Mouse (Mus musculus) myocyte (in vitro differentiated cells): Measurements from ENCODE around the gene Prss58. TPM values are rescaled to one million over a fixed set of nuclear protein-coding genes. Genes with fewer than 3 reads are reported as not detected.

ENCODE experiments used
- H3K27me3 ChIP-seq: one replicate; pipeline ENCODE4 v1.6.1; 2011; ENCODE audit not compliant: control insufficient read depth, insufficient read depth, insufficient read length
- H3K36me3 ChIP-seq: one replicate; pipeline ENCODE4 v1.6.1; 2011; ENCODE audit not compliant: control insufficient read depth, insufficient read depth
- H3K4me2 ChIP-seq: one replicate; pipeline ENCODE4 v1.6.1; 2011; ENCODE audit warnings: low read depth, control low read depth
- H3K4me3 ChIP-seq: one replicate; pipeline ENCODE4 v1.5.1; 2011; ENCODE audit warnings: mild to moderate bottlenecking, control low read depth, moderate library complexity
- H3K79me2 ChIP-seq: one replicate; pipeline ENCODE4 v1.6.1; 2011; ENCODE audit not compliant: control insufficient read depth, insufficient read depth
- H3ac ChIP-seq: one replicate; pipeline ENCODE4 v1.6.1; 2011; ENCODE audit not compliant: control insufficient read depth, insufficient read length
- CEBPB ChIP-seq: IDR thresholded peaks from 2 replicates; pipeline ENCODE4 v1.6.1; 2011; ENCODE audit warnings: mild to moderate bottlenecking, moderate library complexity; ENCODE audit not compliant: poor library complexity, insufficient read depth, severe bottlenecking
- E2F4 ChIP-seq: IDR thresholded peaks from one replicate; pipeline ENCODE4 v1.6.1; 2011; ENCODE audit warnings: mild to moderate bottlenecking, control low read depth, moderate library complexity; ENCODE audit not compliant: insufficient read depth
- MAX ChIP-seq: IDR thresholded peaks from one replicate; pipeline ENCODE4 v1.6.1; 2011; ENCODE audit warnings: low read depth, mild to moderate bottlenecking, control low read depth
- MYOD1 ChIP-seq, 3 experiments: IDR thresholded peaks; one replicate each; pipeline ENCODE4 v1.6.1; 2011; ENCODE audit warnings: control low read depth in 2 of 3, low read depth in 2 of 3, mild to moderate bottlenecking in 2 of 3, moderate library complexity in 1 of 3; ENCODE audit not compliant: insufficient read length in 2 of 3, control insufficient read depth in 1 of 3
- MYOG ChIP-seq, 3 experiments: IDR thresholded peaks; one replicate each; pipeline ENCODE4 v1.6.1; 2011; ENCODE audit warnings: control low read depth in 2 of 3, low read depth in 2 of 3, mild to moderate bottlenecking in 2 of 3; ENCODE audit not compliant: insufficient read length in 2 of 3, control insufficient read depth in 1 of 3, insufficient read depth in 1 of 3
- POLR2A ChIP-seq: IDR thresholded peaks from one replicate; pipeline ENCODE4 v1.6.1; 2011; ENCODE audit warnings: low read depth, mild to moderate bottlenecking, control low read depth, moderate library complexity; ENCODE audit not compliant: insufficient read length
- POLR2AphosphoS2 ChIP-seq: IDR thresholded peaks from one replicate; pipeline ENCODE4 v1.6.1; 2011; ENCODE audit warnings: low read depth, control low read depth; ENCODE audit not compliant: insufficient read length
- REST ChIP-seq: IDR thresholded peaks from one replicate; pipeline ENCODE4 v1.6.1; 2011; ENCODE audit warnings: mild to moderate bottlenecking, control low read depth, moderate library complexity; ENCODE audit not compliant: insufficient read depth, insufficient read length
- SRF ChIP-seq: IDR thresholded peaks from one replicate; pipeline ENCODE4 v1.6.1; 2011; ENCODE audit warnings: low read depth; ENCODE audit not compliant: control insufficient read depth, insufficient read length
- TCF12 ChIP-seq: IDR thresholded peaks from one replicate; pipeline ENCODE4 v1.6.1; 2011; ENCODE audit warnings: mild to moderate bottlenecking, control low read depth; ENCODE audit not compliant: poor library complexity, insufficient read depth, severe bottlenecking
- TCF3 ChIP-seq: IDR thresholded peaks from one replicate; pipeline ENCODE4 v1.6.1; 2011; ENCODE audit warnings: low read depth, control low read depth; ENCODE audit not compliant: insufficient read length
- USF1 ChIP-seq: IDR thresholded peaks from one replicate; pipeline ENCODE4 v1.6.1; 2011; ENCODE audit warnings: low read depth, mild to moderate bottlenecking, control low read depth, moderate library complexity
- polyA plus RNA-seq: library from polyadenylated mRNA; unstranded; fragments of >200 nt; fragmentation: generic; extraction: Trizol; gene quantifications from one replicate; pipeline ENCODE4 v1.2.1, GENCODE M21; 2012; ENCODE audit warnings: missing spikeins

Prss58 gene
- polyA plus RNA-seq: not detected

- TF ChIP-seq USF1: no peak
- no peak for TF ChIP-seq MYOD1 (IDR thresholded peaks at IDR 0.05; ENCODE audit: control insufficient read depth in 1 of 3, insufficient read length in 2 of 3, low read depth in 2 of 3)
- no peak for TF ChIP-seq POLR2A
- no peak for TF ChIP-seq E2F4
- no peak for TF ChIP-seq TCF12
- no peak for TF ChIP-seq MYOG (IDR thresholded peaks at IDR 0.05; ENCODE audit: control insufficient read depth in 1 of 3, insufficient read depth in 1 of 3, insufficient read length in 2 of 3, low read depth in 2 of 3)
- no peak for TF ChIP-seq TCF3
- no peak for TF ChIP-seq REST
- no peak for TF ChIP-seq SRF
- no peak for TF ChIP-seq CEBPB
- TF ChIP-seq POLR2AphosphoS2: no peak
- Histone ChIP-seq H3ac (no peak within 1 kb of the TSS), H3K79me2 (no peaks in the 10 kb centered on the region), H3K4me2 (no peak within 1 kb of the TSS), H3K4me3 (no peak within 1 kb of the TSS), H3K36me3 (no peaks in the 10 kb centered on the region), H3K27me3 (no peaks in the 10 kb centered on the region)
Measured at GRCm38 (mm10) chr6:40900287-40900686, at the start of gene Prss58. Prss58 (minus strand) TSS chr6:40900387.

GRCm38 (mm10) chr6:40940457-40940856 lies 40.3 kb upstream of the Prss58 start, which contains the start of gene 1700074P13Rik:
1700074P13Rik (minus strand) TSS chr6:40940557.
- Histone ChIP-seq H3K36me3 (no peaks in the 10 kb centered on the region), H3K79me2 (no peaks in the 10 kb centered on the region), H3K27me3 (peaks cover 5% of the 10 kb centered on the region), H3ac (no peak within 1 kb of the TSS), H3K4me2 (no peak within 1 kb of the TSS), H3K4me3 (no peak within 1 kb of the TSS)
- TF ChIP-seq MYOG (IDR thresholded peaks at IDR 0.05; ENCODE audit: control insufficient read depth in 1 of 3, insufficient read depth in 1 of 3, insufficient read length in 2 of 3, low read depth in 2 of 3): no peak
- no peak for TF ChIP-seq REST
- no peak for TF ChIP-seq MAX
- no peak for TF ChIP-seq USF1
- TF ChIP-seq E2F4: no peak
- TF ChIP-seq SRF: no peak
- no peak for TF ChIP-seq POLR2A

GRCm38 (mm10) chr6:40919954-40920353 lies 19.8 kb upstream of the Prss58 start:
- no peak overlapping the region for H3K4me2 ChIP-seq
- no peak for TF ChIP-seq E2F4
- TF ChIP-seq POLR2A: no peak
- TF ChIP-seq REST: no peak
- no peak for TF ChIP-seq MYOG (IDR thresholded peaks at IDR 0.05; ENCODE audit: control insufficient read depth in 1 of 3, insufficient read depth in 1 of 3, insufficient read length in 2 of 3, low read depth in 2 of 3)
- TF ChIP-seq USF1: no peak
- no peak for TF ChIP-seq MYOD1 (IDR thresholded peaks at IDR 0.05; ENCODE audit: control insufficient read depth in 1 of 3, insufficient read length in 2 of 3, low read depth in 2 of 3)
- TF ChIP-seq TCF3: no peak
- TF ChIP-seq SRF: no peak
- no peak for TF ChIP-seq MAX
- no peak for TF ChIP-seq POLR2AphosphoS2
- no peak for TF ChIP-seq CEBPB
- no peaks in the 10 kb centered on the region for H3K36me3 ChIP-seq
- H3K79me2 ChIP-seq: no peaks in the 10 kb centered on the region
- no peaks in the 10 kb centered on the region for H3K27me3 ChIP-seq
- no peak overlapping the region for H3K4me3 ChIP-seq
- no peak overlapping the region for H3ac ChIP-seq

- Histone ChIP-seq H3K4me2 (no peak overlapping the region), H3K4me3 (no peak overlapping the region), H3K27me3 (no peaks in the 10 kb centered on the region)
Measured at GRCm38 (mm10) chr6:40894716-40895115, 5.5 kb downstream of the Prss58 start.

GRCm38 (mm10) chr6:40893577-40893976 lies 6.6 kb downstream of the Prss58 start:
- Histone ChIP-seq H3K4me3 (no peak overlapping the region), H3K27me3 (no peaks in the 10 kb centered on the region), H3ac (no peak overlapping the region), H3K4me2 (no peak overlapping the region), H3K79me2 (no peaks in the 10 kb centered on the region), H3K36me3 (no peaks in the 10 kb centered on the region)
- TF ChIP-seq TCF12: no peak
- no peak for TF ChIP-seq E2F4
- no peak for TF ChIP-seq MYOG (IDR thresholded peaks at IDR 0.05; ENCODE audit: control insufficient read depth in 1 of 3, insufficient read depth in 1 of 3, insufficient read length in 2 of 3, low read depth in 2 of 3)
- no peak for TF ChIP-seq POLR2A
- TF ChIP-seq USF1: no peak
- no peak for TF ChIP-seq REST
- no peak for TF ChIP-seq CEBPB
- TF ChIP-seq TCF3: no peak
- no peak for TF ChIP-seq MYOD1 (IDR thresholded peaks at IDR 0.05; ENCODE audit: control insufficient read depth in 1 of 3, insufficient read length in 2 of 3, low read depth in 2 of 3)
- TF ChIP-seq POLR2AphosphoS2: no peak
- TF ChIP-seq MAX: no peak
- TF ChIP-seq SRF: no peak

More at GRCm38 (mm10) chr6:40894716-40895115, 5.5 kb downstream of the Prss58 start:
- Histone ChIP-seq H3ac (no peak overlapping the region), H3K79me2 (no peaks in the 10 kb centered on the region), H3K36me3 (no peaks in the 10 kb centered on the region)
- TF ChIP-seq MYOD1 (IDR thresholded peaks at IDR 0.05; ENCODE audit: control insufficient read depth in 1 of 3, insufficient read length in 2 of 3, low read depth in 2 of 3) (no peak), CEBPB (0 out of 2 replicates have a peak, but pooled peaks have one; percentile 16)
